Mouse (Mus musculus): ENCODE data around the gene Retreg3.
A peak's percentile ranks its signal among the peaks of the same experiment; 100 is the strongest.
"Not testable (repeated sequence)": the region's sequence is repeated elsewhere in the genome, so short reads cannot be mapped to it uniquely, and the experiment has no call there.

Retreg3 gene

GRCm38 (mm10) chr11:101119761-101120544 lies at the start of gene Retreg3, which contains the start of gene Tubg1:
Gene Retreg3, minus strand, starts transcription at chr11:101119893.
Gene Tubg1, plus strand, starts transcription at chr11:101119938.
- DNase-seq (ENCODE audit: low read depth, low spot score): peak; percentile 100

- no peak for DNase-seq (ENCODE audit: low read depth, low spot score)
Observed at GRCm38 (mm10) chr11:101168301-101168980, 48.7 kb upstream of the Retreg3 start.

- DNase-seq (ENCODE audit: low read depth, low spot score): no peak
Observed at GRCm38 (mm10) chr11:101167963-101168300, 48.2 kb upstream of the Retreg3 start.

- no peak for DNase-seq (ENCODE audit: low read depth, low spot score)
Observed at GRCm38 (mm10) chr11:101167211-101167962, 47.7 kb upstream of the Retreg3 start.

- no peak for DNase-seq (ENCODE audit: low read depth, low spot score)
Observed at GRCm38 (mm10) chr11:101166357-101166756, 46.7 kb upstream of the Retreg3 start.

GRCm38 (mm10) chr11:101164677-101165580 lies 45.2 kb upstream of the Retreg3 start:
- DNase-seq (ENCODE audit: low read depth, low spot score): no peak

- DNase-seq (ENCODE audit: low read depth, low spot score): no peak
Observed at GRCm38 (mm10) chr11:101164351-101164665, 44.6 kb upstream of the Retreg3 start.

GRCm38 (mm10) chr11:101163476-101164350 lies 44.0 kb upstream of the Retreg3 start:
- no peak for DNase-seq (ENCODE audit: low read depth, low spot score)

- no peak for DNase-seq (ENCODE audit: low read depth, low spot score)
Observed at GRCm38 (mm10) chr11:101162772-101163171, 43.1 kb upstream of the Retreg3 start.

GRCm38 (mm10) chr11:101162301-101162700 lies 42.6 kb upstream of the Retreg3 start:
- no peak for DNase-seq (ENCODE audit: low read depth, low spot score)

GRCm38 (mm10) chr11:101161551-101161950 lies 41.9 kb upstream of the Retreg3 start:
- no peak for DNase-seq (ENCODE audit: low read depth, low spot score)

GRCm38 (mm10) chr11:101160981-101161505 lies 41.4 kb upstream of the Retreg3 start:
- not testable (repeated sequence) for DNase-seq (ENCODE audit: low read depth, low spot score)

- not testable (repeated sequence) for DNase-seq (ENCODE audit: low read depth, low spot score)
Observed at GRCm38 (mm10) chr11:101160151-101160550, 40.5 kb upstream of the Retreg3 start.

- DNase-seq (ENCODE audit: low read depth, low spot score): peak; percentile 97
Observed at GRCm38 (mm10) chr11:101155728-101156371, 36.2 kb upstream of the Retreg3 start, which contains the start of gene Tubg2. Gene Tubg2, plus strand, starts transcription at chr11:101155907.

GRCm38 (mm10) chr11:101155151-101155550 lies 35.5 kb upstream of the Retreg3 start:
- DNase-seq (ENCODE audit: low read depth, low spot score): no peak

- DNase-seq (ENCODE audit: low read depth, low spot score): peak; percentile 39
Observed at GRCm38 (mm10) chr11:101154648-101155047, 35.0 kb upstream of the Retreg3 start.

- no peak for DNase-seq (ENCODE audit: low read depth, low spot score)
Observed at GRCm38 (mm10) chr11:101152825-101153224, 33.1 kb upstream of the Retreg3 start.

- peak; percentile 42 for DNase-seq (ENCODE audit: low read depth, low spot score)
Observed at GRCm38 (mm10) chr11:101151063-101151462, 31.4 kb upstream of the Retreg3 start.
